Mouse (Mus musculus) hindbrain, embryonic 11.5 days (tissue): Measurements from ENCODE around the gene Gm17662. TPM values are rescaled to one million over a fixed set of nuclear protein-coding genes. Genes with fewer than 3 reads are reported as not detected.

ENCODE experiments used
- ATAC-seq: fragments of 200-750 bp; cut with Nextera tagmentation; 2 replicates; pipeline ENCODE4 v1.8.0; 2017; ENCODE audit warnings: mild to moderate bottlenecking, moderate TSS enrichment, moderate library complexity; ENCODE audit not compliant: low FRiP score
- DNase-seq: peaks from one replicate; pipeline ENCODE4 v3.0.0-alpha.2; 2015; ENCODE audit warnings: low spot score
- H3K27ac ChIP-seq: fragments of 300-500 bp; sonication (generic); 2 replicates; pipeline ENCODE4 v1.5.1; 2014; ENCODE audit warnings: mild to moderate bottlenecking, low read depth, low read length
- H3K27me3 ChIP-seq: fragments of 300-500 bp; sonication (generic); 2 replicates; pipeline ENCODE4 v1.6.1; 2014; ENCODE audit warnings: mild to moderate bottlenecking, low read length, moderate library complexity, mixed read lengths; ENCODE audit not compliant: control insufficient read depth, insufficient read depth
- H3K36me3 ChIP-seq: fragments of 300-500 bp; sonication (generic); 2 replicates; pipeline ENCODE4 v1.6.1; 2014; ENCODE audit warnings: mild to moderate bottlenecking, low read length, moderate library complexity, mixed read lengths; ENCODE audit not compliant: control insufficient read depth, insufficient read depth
- H3K4me1 ChIP-seq: fragments of 300-500 bp; sonication (generic); replicated peaks from 2 replicates; pipeline ENCODE4 v1.6.1; 2014; ENCODE audit warnings: low read length, mixed read lengths; ENCODE audit not compliant: control insufficient read depth, insufficient read depth
- H3K4me2 ChIP-seq: fragments of 300-500 bp; sonication (generic); replicated peaks from 2 replicates; pipeline ENCODE4 v1.6.1; 2014; ENCODE audit warnings: mild to moderate bottlenecking, low read depth, low read length
- H3K4me3 ChIP-seq: fragments of 300-500 bp; sonication (generic); 2 replicates; pipeline ENCODE4 v1.5.1; 2014; ENCODE audit warnings: low read depth, low read length
- H3K9ac ChIP-seq: fragments of 300-500 bp; sonication (generic); 2 replicates; pipeline ENCODE4 v1.6.1; 2014; ENCODE audit warnings: low read depth, low read length
- H3K9me3 ChIP-seq: fragments of 300-500 bp; sonication (generic); 2 replicates; pipeline ENCODE4 v1.6.1; 2016; ENCODE audit warnings: low read length; ENCODE audit not compliant: control insufficient read depth
- WGBS: fragments of 180-500 bp; shearing (Covaris S2); extraction: QIAGEN DNeasy Blood & Tissue Kit; methylation state at CpG from one replicate; pipeline ENCODE4 v1.1.7; 2014; 5-methylcytosine and 5-hydroxymethylcytosine counted together
- polyA plus RNA-seq: library from polyadenylated mRNA; unstranded; fragments of >200 nt; fragmentation: Nextera tagmentation; extraction: Ambion mirVana; gene quantifications from 2 replicates; pipeline ENCODE4 v1.2.1, GENCODE M21; 2014

Gene Gm17662
- polyA plus RNA-seq: not detected in 2 replicates

DNA sequence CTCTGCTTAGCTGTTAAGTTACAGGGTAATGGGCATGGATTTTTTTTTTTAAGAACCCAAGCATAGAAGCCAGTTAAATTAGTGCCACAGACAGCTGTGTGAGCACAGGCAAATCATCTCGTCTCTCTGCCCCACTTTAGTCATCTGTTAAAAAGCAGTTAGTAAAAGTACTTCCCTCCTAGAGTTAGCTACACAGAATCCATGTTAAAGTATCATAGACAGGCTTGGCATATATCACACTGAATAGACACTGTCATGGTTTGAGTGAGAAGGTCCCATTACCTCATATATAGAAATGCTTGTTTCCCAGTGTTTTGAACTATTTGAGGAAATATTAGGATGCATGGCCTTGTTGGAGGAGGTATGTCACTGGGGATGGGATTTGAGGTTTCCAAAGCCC is at the start of gene Gm17662:
Gene Gm17662 (plus strand): TSS at position 301 of the 400 bp plus-strand sequence.
- no peak within 1 kb of the TSS for H3K4me2 ChIP-seq
- H3K4me3 ChIP-seq: no peak within 1 kb of the TSS
- DNase-seq (no peak), ATAC-seq (no peak)
- 75% methylated on average over 1 of the region's 1 CpGs for WGBS
- H3K4me1 ChIP-seq: no peaks in the 10 kb centered on the region
- no peaks in the 10 kb centered on the region for H3K27me3 ChIP-seq
- H3K36me3 ChIP-seq: no peaks in the 10 kb centered on the region
- no peaks in the 10 kb centered on the region for H3K9me3 ChIP-seq
- no peak within 1 kb of the TSS for H3K9ac ChIP-seq
- no peak within 1 kb of the TSS for H3K27ac ChIP-seq

DNA sequence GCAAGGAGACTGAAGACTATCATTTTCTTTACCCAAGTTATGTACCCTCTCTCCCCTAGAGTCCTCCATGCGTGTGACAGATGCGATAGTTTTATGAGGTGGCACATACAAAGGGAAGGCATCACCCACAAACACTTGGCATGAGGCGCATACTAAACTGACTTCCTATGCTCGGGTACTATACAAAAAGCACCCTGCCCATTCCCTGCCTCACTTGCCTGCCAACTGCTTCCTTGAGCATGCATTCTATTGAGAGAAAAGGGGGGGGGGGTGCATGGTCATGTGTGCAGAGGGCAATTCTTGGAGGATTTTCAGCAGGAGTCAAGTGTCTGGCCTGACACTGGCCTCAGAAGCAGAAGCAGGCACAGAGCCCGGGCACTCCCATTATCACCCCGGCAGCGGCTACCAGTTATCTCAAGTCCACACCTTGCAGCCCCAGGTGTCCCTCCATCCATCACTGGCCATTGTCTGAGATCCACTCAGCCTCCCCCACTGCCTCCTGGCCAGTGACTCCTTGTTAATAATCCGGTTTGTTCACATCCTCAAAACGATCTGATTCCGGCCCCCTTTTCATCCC is 46.3 kb upstream of the Gm17662 start:
- Histone ChIP-seq H3K4me1 (no peaks in the 10 kb centered on the region), H3K4me3 (no peak overlapping the region), H3K9ac (no peak overlapping the region), H3K36me3 (no peaks in the 10 kb centered on the region), H3K9me3 (no peaks in the 10 kb centered on the region), H3K4me2 (no peak overlapping the region), H3K27ac (no peak overlapping the region), H3K27me3 (no peaks in the 10 kb centered on the region)
- no peak for DNase-seq
- no peak for ATAC-seq
- WGBS: 72% methylated on average over 10 of the region's 10 CpGs

DNA sequence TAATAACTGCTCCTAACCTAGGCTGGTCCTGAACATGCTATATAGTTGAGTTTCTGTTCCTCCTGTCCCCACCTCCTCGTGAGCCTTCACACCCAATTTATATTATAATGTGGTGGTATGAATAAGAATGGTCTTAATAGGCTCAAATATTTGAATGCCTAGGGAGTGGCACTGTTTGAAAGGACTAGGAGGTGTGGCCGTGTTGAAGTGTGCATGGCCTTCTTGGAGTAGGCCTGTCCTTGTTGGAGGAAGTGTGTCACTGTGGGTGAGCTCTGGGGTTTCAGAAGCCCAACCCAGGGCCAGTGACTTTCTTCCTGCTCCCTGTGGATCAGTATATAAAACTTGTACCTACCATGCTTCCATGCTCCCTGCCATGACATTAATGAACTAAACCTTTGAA is 43.5 kb upstream of the Gm17662 start:
- no peaks in the 10 kb centered on the region for H3K9me3 ChIP-seq
- WGBS: 71% methylated on average over 2 of the region's 2 CpGs
- no peak overlapping the region for H3K4me2 ChIP-seq
- H3K27me3 ChIP-seq: no peaks in the 10 kb centered on the region
- no peak overlapping the region for H3K27ac ChIP-seq
- ATAC-seq: no peak
- H3K9ac ChIP-seq: no peak overlapping the region
- no peaks in the 10 kb centered on the region for H3K36me3 ChIP-seq
- H3K4me3 ChIP-seq: no peak overlapping the region
- no peaks in the 10 kb centered on the region for H3K4me1 ChIP-seq
- DNase-seq: no peak

GRCm38 (mm10) chr4:104816519-104817232 is 40.5 kb upstream of the Gm17662 start:
- ATAC-seq (no peak), DNase-seq (no peak)
- H3K36me3 ChIP-seq: no peaks in the 10 kb centered on the region
- H3K4me1 ChIP-seq: no peaks in the 10 kb centered on the region
- no peak overlapping the region for H3K4me2 ChIP-seq
- no peak overlapping the region for H3K4me3 ChIP-seq
- no peaks in the 10 kb centered on the region for H3K9me3 ChIP-seq
- no peaks in the 10 kb centered on the region for H3K27me3 ChIP-seq
- no peak overlapping the region for H3K9ac ChIP-seq
- 89% methylated on average over 4 of the region's 4 CpGs for WGBS
- no peak overlapping the region for H3K27ac ChIP-seq

- H3K4me2 ChIP-seq: no peak overlapping the region
- no peaks in the 10 kb centered on the region for H3K9me3 ChIP-seq
- H3K4me3 ChIP-seq: no peak overlapping the region
- ATAC-seq (no peak), DNase-seq (no peak)
- no peak overlapping the region for H3K27ac ChIP-seq
- no peaks in the 10 kb centered on the region for H3K27me3 ChIP-seq
- H3K4me1 ChIP-seq: no peaks in the 10 kb centered on the region
- no peak overlapping the region for H3K9ac ChIP-seq
- 69% methylated on average over 2 of the region's 2 CpGs for WGBS
- H3K36me3 ChIP-seq: no peaks in the 10 kb centered on the region
Measured at GRCm38 (mm10) chr4:104817509-104817908, 39.6 kb upstream of the Gm17662 start.

GRCm38 (mm10) chr4:104818986-104819385 is 38.1 kb upstream of the Gm17662 start:
- Histone ChIP-seq H3K9me3 (no peaks in the 10 kb centered on the region), H3K4me2 (no peak overlapping the region), H3K27ac (no peak overlapping the region), H3K27me3 (no peaks in the 10 kb centered on the region), H3K4me3 (no peak overlapping the region), H3K36me3 (no peaks in the 10 kb centered on the region), H3K9ac (no peak overlapping the region), H3K4me1 (no peaks in the 10 kb centered on the region)
- ATAC-seq: no peak
- WGBS: 68% methylated on average over 4 of the region's 4 CpGs
- no peak for DNase-seq

GRCm38 (mm10) chr4:104819891-104820290 is 37.2 kb upstream of the Gm17662 start:
- DNase-seq (no peak), ATAC-seq (no peak)
- no peaks in the 10 kb centered on the region for H3K9me3 ChIP-seq
- H3K4me2 ChIP-seq: no peak overlapping the region
- no peak overlapping the region for H3K9ac ChIP-seq
- no peak overlapping the region for H3K27ac ChIP-seq
- 86% methylated on average over 4 of the region's 4 CpGs for WGBS
- H3K4me1 ChIP-seq: no peaks in the 10 kb centered on the region
- no peaks in the 10 kb centered on the region for H3K27me3 ChIP-seq
- no peaks in the 10 kb centered on the region for H3K36me3 ChIP-seq
- H3K4me3 ChIP-seq: no peak overlapping the region

DNA sequence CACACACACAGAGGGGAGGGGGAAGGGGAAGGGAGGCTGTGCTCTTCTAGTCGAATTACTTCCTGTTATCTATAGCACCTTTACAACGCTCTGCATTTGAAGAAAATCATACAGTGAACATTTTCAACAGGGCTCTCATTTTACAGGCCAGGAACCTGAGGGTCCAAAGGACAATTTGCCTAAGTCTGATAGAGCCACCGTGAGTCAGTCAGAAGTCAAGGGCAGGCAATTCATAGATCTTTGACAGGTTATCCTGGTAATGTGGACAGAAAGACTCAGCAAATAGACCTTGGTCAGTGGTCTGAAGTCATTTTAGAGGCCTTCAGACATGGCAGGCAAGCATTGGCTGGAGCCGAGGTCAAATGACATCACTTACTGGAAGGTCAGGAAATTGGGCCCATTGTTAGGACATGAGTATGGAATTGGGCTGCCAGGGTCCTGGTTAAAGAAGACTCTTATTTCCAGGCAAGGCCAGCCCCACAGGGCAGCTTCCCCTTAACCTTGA is 33.5 kb upstream of the Gm17662 start:
- Histone ChIP-seq H3K27ac (no peak overlapping the region), H3K4me3 (no peak overlapping the region), H3K27me3 (no peaks in the 10 kb centered on the region), H3K4me1 (no peaks in the 10 kb centered on the region), H3K36me3 (no peaks in the 10 kb centered on the region), H3K9me3 (no peaks in the 10 kb centered on the region), H3K4me2 (no peak overlapping the region), H3K9ac (no peak overlapping the region)
- DNase-seq: no peak
- no peak for ATAC-seq
- 83% methylated on average over 4 of the region's 4 CpGs for WGBS
